Mouse (Mus musculus) midbrain, embryonic 16.5 days (tissue): ENCODE measurements around the gene Acsf3. TPM values are rescaled to one million over a fixed set of nuclear protein-coding genes. Genes with fewer than 3 reads are reported as not detected.
A peak's percentile ranks its signal among the peaks of the same experiment; 100 is the strongest.

Experiments used
- ATAC-seq: fragments of 200-750 bp; cut with Nextera tagmentation; 2 replicates; pipeline ENCODE4 v1.8.0; 2017; ENCODE audit warnings: moderate TSS enrichment
- H3K27ac ChIP-seq: fragments of 300-500 bp; sonication (generic); 2 replicates; pipeline ENCODE4 v1.5.1; 2014; ENCODE audit warnings: mild to moderate bottlenecking, low read length, mixed read lengths
- H3K27me3 ChIP-seq: fragments of 300-500 bp; sonication (generic); 2 replicates; pipeline ENCODE4 v1.6.1; 2014; ENCODE audit warnings: low read depth, low read length, mixed read lengths; ENCODE audit not compliant: control insufficient read depth, insufficient read depth
- H3K36me3 ChIP-seq: fragments of 300-500 bp; sonication (generic); 2 replicates; pipeline ENCODE4 v1.6.1; 2014; ENCODE audit warnings: mild to moderate bottlenecking, low read length, moderate library complexity, mixed read lengths; ENCODE audit not compliant: control insufficient read depth, insufficient read depth
- H3K4me1 ChIP-seq: fragments of 300-500 bp; sonication (generic); 2 replicates; pipeline ENCODE4 v1.6.1; 2014; ENCODE audit warnings: mild to moderate bottlenecking, low read length, mixed read lengths; ENCODE audit not compliant: control insufficient read depth, insufficient read depth
- H3K4me2 ChIP-seq: fragments of 300-500 bp; sonication (generic); 2 replicates; pipeline ENCODE4 v1.6.1; 2014; ENCODE audit warnings: mild to moderate bottlenecking, low read length, mixed read lengths
- H3K4me3 ChIP-seq: fragments of 300-500 bp; sonication (generic); 2 replicates; pipeline ENCODE4 v1.5.1; 2014; ENCODE audit warnings: low read depth, mild to moderate bottlenecking, low read length, moderate library complexity, mixed read lengths
- H3K9ac ChIP-seq: fragments of 300-500 bp; sonication (generic); 2 replicates; pipeline ENCODE4 v1.6.1; 2014; ENCODE audit warnings: low read depth, low read length, mixed read lengths
- H3K9me3 ChIP-seq: fragments of 300-500 bp; sonication (generic); replicated peaks from 2 replicates; pipeline ENCODE4 v1.6.1; 2014; ENCODE audit warnings: mild to moderate bottlenecking, low read length, mixed read lengths; ENCODE audit not compliant: control insufficient read depth, poor library complexity, severe bottlenecking
- WGBS: fragments of 180-500 bp; shearing (Covaris S2); extraction: QIAGEN DNeasy Blood & Tissue Kit; methylation state at CpG from one replicate; pipeline ENCODE4 v1.1.7; 2014; 5-methylcytosine and 5-hydroxymethylcytosine counted together
- polyA plus RNA-seq: library from polyadenylated mRNA; unstranded; fragments of >200 nt; fragmentation: Nextera tagmentation; extraction: Ambion mirVana; gene quantifications from 2 replicates; pipeline ENCODE4 v1.2.1, GENCODE M21; 2015

Acsf3 gene
- polyA plus RNA-seq, 1 experiment from 2014 or later: 18.0 TPM

DNA sequence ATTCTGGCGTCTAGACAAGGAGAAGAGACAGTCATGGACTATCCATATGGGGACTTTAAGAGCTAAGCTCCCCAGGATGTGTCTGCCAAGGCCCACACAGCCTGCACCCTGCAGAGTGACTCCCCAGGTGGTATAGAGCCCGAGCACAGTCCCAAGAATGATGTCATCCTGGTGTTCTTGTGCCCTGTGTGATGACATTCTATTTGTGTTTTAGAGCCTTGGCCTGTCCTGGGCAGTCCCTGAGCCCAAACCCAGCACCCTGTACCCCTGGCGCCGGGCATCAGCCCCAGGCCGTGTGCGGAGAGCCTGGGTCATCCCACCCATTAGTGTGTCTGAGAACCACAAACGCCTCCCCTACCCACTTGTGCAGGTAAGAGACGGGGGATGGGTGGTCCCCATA, 81.0 kb downstream of the Acsf3 start:
- no peaks in the 10 kb centered on the region; the same call in 1 of the 2 replicates for H3K9me3 ChIP-seq

DNA sequence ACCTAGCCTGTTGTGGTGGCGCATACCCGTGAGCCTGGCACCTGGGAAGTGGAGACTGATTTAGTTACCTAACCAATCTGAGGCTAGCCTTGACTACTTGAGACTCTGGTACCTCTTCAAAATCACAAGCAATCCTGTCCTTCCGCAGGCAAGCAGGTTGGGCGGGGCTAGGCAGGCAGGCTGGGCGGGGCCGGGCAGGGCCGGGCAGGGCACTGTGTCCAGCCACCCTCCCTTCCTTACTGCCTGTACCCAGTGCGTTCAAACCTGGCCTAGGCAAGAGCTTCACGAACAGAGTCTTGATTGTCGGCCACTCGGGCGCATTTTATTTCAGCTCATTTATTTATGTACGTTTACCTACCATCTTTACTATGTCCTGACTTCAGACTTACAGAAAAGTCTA, 84.6 kb downstream of the Acsf3 start:
- Histone ChIP-seq H3K4me2 (no peak overlapping the region), H3K4me1 (no peaks in the 10 kb centered on the region), H3K9ac (no peak overlapping the region), H3K36me3 (no peaks in the 10 kb centered on the region), H3K4me3 (no peak overlapping the region), H3K9me3 (peaks cover 3% of the 10 kb centered on the region; the same call in 1 of the 2 replicates), H3K27me3 (no peaks in the 10 kb centered on the region), H3K27ac (no peak overlapping the region)
- WGBS: 64% methylated on average over 13 of the region's 13 CpGs
- no peak for ATAC-seq

More for the DNA sequence above, 81.0 kb downstream of the Acsf3 start:
- 84% methylated on average over 8 of the region's 8 CpGs for WGBS
- no peak overlapping the region for H3K4me2 ChIP-seq
- H3K9ac ChIP-seq: no peak overlapping the region
- H3K4me1 ChIP-seq: peaks cover 7% of the 10 kb centered on the region; the same call in 1 of the 2 replicates
- ATAC-seq: no peak
- no peak overlapping the region for H3K4me3 ChIP-seq
- no peaks in the 10 kb centered on the region for H3K36me3 ChIP-seq
- H3K27ac ChIP-seq: no peak overlapping the region
- no peaks in the 10 kb centered on the region for H3K27me3 ChIP-seq

DNA sequence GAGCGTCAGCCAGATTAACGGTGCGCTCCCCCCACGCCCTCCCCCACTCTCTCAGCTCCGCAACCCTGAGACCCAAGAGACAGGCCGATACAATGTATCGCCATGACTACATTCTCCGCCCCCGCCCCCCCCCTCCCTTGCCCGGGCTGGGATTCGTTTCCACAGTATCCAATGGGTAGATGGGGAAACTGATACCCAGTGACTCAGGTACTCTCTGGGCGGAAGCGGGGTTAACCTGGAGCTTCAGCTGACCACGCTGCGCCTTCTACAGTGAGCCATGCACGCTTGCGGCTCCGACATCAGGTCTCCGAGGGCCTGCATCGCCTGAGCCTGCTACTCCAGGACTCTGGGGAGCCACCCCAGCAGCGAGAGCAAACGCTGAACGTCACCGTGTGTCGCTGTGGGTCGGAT, 89.4 kb downstream of the Acsf3 start:
- Histone ChIP-seq H3K4me3 (peak overlapping the region; percentile 20), H3K9ac (peak overlapping the region; percentile 39; the same call in 1 of the 2 replicates), H3K4me2 (peak overlapping the region; percentile 57), H3K27me3 (no peaks in the 10 kb centered on the region), H3K4me1 (no peaks in the 10 kb centered on the region), H3K27ac (no peak overlapping the region), H3K9me3 (peaks cover 9% of the 10 kb centered on the region; the same call in 1 of the 2 replicates), H3K36me3 (no peaks in the 10 kb centered on the region)
- peak; percentile 36 for ATAC-seq
- WGBS: 48% methylated on average over 25 of the region's 26 CpGs

DNA sequence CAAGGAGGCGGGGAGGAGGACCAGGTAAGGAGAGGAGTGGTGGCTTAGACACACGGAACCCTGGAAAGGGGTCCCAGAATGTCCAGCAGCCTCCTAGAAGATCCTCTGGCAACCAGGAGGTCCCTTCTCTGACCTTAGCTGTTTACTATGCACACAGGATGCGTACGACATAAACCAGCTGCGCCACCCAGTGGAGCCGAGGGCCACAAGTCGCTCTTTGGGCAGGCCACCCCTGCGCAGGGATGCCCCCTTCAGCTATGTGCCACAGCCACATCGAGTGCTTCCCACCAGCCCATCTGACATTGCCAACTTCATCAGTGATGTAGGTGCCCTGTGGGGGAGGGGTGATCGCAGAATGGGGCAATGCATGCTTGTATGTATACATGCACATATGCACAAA, 90.2 kb downstream of the Acsf3 start:
- Histone ChIP-seq H3K9ac (no peak overlapping the region), H3K27ac (no peak overlapping the region), H3K36me3 (no peaks in the 10 kb centered on the region), H3K4me2 (peak overlapping the region; percentile 57), H3K4me3 (peak overlapping the region; percentile 20), H3K27me3 (no peaks in the 10 kb centered on the region), H3K4me1 (no peaks in the 10 kb centered on the region), H3K9me3 (peaks cover 9% of the 10 kb centered on the region; the same call in 1 of the 2 replicates)
- ATAC-seq: 0 out of 2 replicates have a peak, but pooled peaks have one; percentile 52
- 50% methylated on average over 10 of the region's 10 CpGs for WGBS

DNA sequence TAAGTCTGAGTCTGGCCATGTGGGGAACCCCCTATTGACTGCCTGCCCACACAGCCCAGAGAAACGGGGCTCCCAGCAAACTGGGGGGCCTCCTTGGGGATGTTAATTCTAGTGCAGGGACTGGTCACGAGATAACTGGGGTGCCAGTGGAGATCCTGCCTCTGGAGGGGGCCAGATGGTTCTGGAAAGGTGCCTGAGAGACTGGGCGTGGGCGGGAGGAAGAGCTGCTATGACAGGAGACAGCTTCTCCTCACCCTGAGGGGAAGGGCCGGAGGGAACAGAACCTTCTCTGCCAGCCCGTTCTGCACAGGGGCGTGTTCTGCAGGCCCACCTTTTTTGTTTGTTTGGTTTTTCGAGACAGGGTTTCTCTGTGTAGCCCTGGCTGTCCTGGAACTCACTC, 90.9 kb downstream of the Acsf3 start:
- no peaks in the 10 kb centered on the region for H3K27me3 ChIP-seq
- no peak overlapping the region for H3K4me3 ChIP-seq
- no peaks in the 10 kb centered on the region for H3K4me1 ChIP-seq
- H3K9me3 ChIP-seq: peaks cover 9% of the 10 kb centered on the region; the same call in 1 of the 2 replicates
- no peak overlapping the region for H3K9ac ChIP-seq
- H3K36me3 ChIP-seq: no peaks in the 10 kb centered on the region
- H3K4me2 ChIP-seq: no peak overlapping the region
- no peak for ATAC-seq
- no peak overlapping the region for H3K27ac ChIP-seq
- 86% methylated on average over 8 of the region's 8 CpGs for WGBS

Other genes with a start within 250 kb of the Acsf3 start
- gene Piezo1, start 224.2 kb upstream of the Acsf3 start, polyA plus RNA-seq: 1.8 and 2.0 TPM in 2 replicates
- 5.7 and 6.2 TPM in 2 replicates for gene Cdt1, start 207.5 kb upstream of the Acsf3 start, polyA plus RNA-seq
- gene Aprt, start 198.6 kb upstream of the Acsf3 start, polyA plus RNA-seq: 156 and 157 TPM in 2 replicates
- gene Galns, start 164.0 kb upstream of the Acsf3 start, polyA plus RNA-seq: 8.4 and 8.9 TPM in 2 replicates
- 93.8 and 101 TPM in 2 replicates for gene Trappc2l, start 163.8 kb upstream of the Acsf3 start, polyA plus RNA-seq
- not detected in 2 replicates for gene Pabpn1l, start 152.7 kb upstream of the Acsf3 start, polyA plus RNA-seq
- 17.7 and 17.9 TPM in 2 replicates for gene Cbfa2t3, start 76.4 kb upstream of the Acsf3 start, polyA plus RNA-seq
- gene Cdh15, start 72.5 kb downstream of the Acsf3 start, polyA plus RNA-seq: 2.2 and 2.9 TPM in 2 replicates